ENCODE assay signal across 25 mouse cellular contexts in genomic region chr6:75643581-75644362, GRCm38 (mm10).
"Had no signal": no experiment of that assay in that cellular context is flagged by ENCODE, and none has a peak within 500 bp of the region (broad histone marks: within the 10 kb centered on the region; RNA-seq: fewer than 3 reads in every experiment).

No protein-coding gene starts in this region.

- H3K4me2 ChIP-seq: limb, embryonic 13.5 days; liver, embryonic 12.5 days; liver, embryonic 15.5 days; lung, embryonic 15.5 days; neural tube, embryonic 12.5 days; neural tube, embryonic 15.5 days had no signal

- H3K27me3 ChIP-seq: limb, embryonic 13.5 days; liver, embryonic 12.5 days; liver, embryonic 15.5 days; lung, embryonic 15.5 days; megakaryocyte, embryonic 14.5 days; neural tube, embryonic 12.5 days; neural tube, embryonic 15.5 days had no signal

- DNase-seq: kidney, postnatal 25 days; layer of hippocampus, adult 9-11 months; liver; lung, adult 18-20 months; lung, postnatal 10 days; lung, postnatal 36 days; midbrain, embryonic 14.5 days; right cerebral cortex, adult 18-20 months; right cerebral cortex, postnatal 14 days; right cerebral cortex, postnatal 4 days; thymus, adult 2 months; thymus, postnatal 14 days; thymus, postnatal 4 days had no signal

- H3K4me3 ChIP-seq: layer of hippocampus, adult 2 months; limb, embryonic 10.5 days; limb, embryonic 13.5 days; liver, embryonic 12.5 days; liver, embryonic 15.5 days; lung, embryonic 15.5 days; megakaryocyte, embryonic 14.5 days; midbrain, embryonic 10.5 days; neural tube, embryonic 12.5 days; neural tube, embryonic 15.5 days had no signal

- ATAC-seq: liver, embryonic 12.5 days had no signal

- H3K9ac ChIP-seq: limb, embryonic 13.5 days; liver, embryonic 12.5 days; liver, embryonic 15.5 days; lung, embryonic 15.5 days; neural tube, embryonic 12.5 days; neural tube, embryonic 15.5 days had no signal

- H3K4me1 ChIP-seq: limb, embryonic 10.5 days; limb, embryonic 13.5 days; liver, embryonic 12.5 days; liver, embryonic 15.5 days; lung, embryonic 15.5 days; megakaryocyte, embryonic 14.5 days; midbrain, embryonic 10.5 days; neural tube, embryonic 12.5 days; neural tube, embryonic 15.5 days had no signal

- H3K27ac ChIP-seq: kidney, postnatal 0 days; layer of hippocampus, adult 2 months; limb, embryonic 10.5 days; limb, embryonic 13.5 days; liver, embryonic 12.5 days; liver, embryonic 15.5 days; lung, embryonic 15.5 days; midbrain, embryonic 10.5 days; neural tube, embryonic 12.5 days; neural tube, embryonic 15.5 days; stomach, postnatal 0 days had no signal

- H3K9me3 ChIP-seq: limb, embryonic 10.5 days; limb, embryonic 13.5 days; liver, embryonic 12.5 days; liver, embryonic 15.5 days; lung, embryonic 15.5 days; neural tube, embryonic 15.5 days had no signal

- H3K36me3 ChIP-seq: limb, embryonic 10.5 days; limb, embryonic 13.5 days; liver, embryonic 12.5 days; liver, embryonic 15.5 days; lung, embryonic 15.5 days; midbrain, embryonic 10.5 days; neural tube, embryonic 12.5 days; neural tube, embryonic 15.5 days had no signal
